Mouse (Mus musculus) frontal cortex, adult (tissue): ENCODE data around the gene Olfr493.

Experiments
- ATAC-seq: cut with Nextera tagmentation; 2 replicates; pipeline ENCODE4 v1.9.2; 2017; ENCODE audit warnings: mild to moderate bottlenecking, moderate library complexity, mixed read lengths; ENCODE audit not compliant: low TSS enrichment

The Olfr493 gene

GRCm38 (mm10) chr7:108346879-108347278 lies at the start of gene Olfr493:
Gene Olfr493 (minus strand): TSS chr7:108346979.
- ATAC-seq = no peak

GRCm38 (mm10) chr7:108392867-108393266 lies 46.1 kb upstream of the Olfr493 start, which contains the start of gene Olfr495:
Gene Olfr495 (plus strand): TSS chr7:108393167.
- no peak for ATAC-seq

GRCm38 (mm10) chr7:108365035-108365434 lies 18.3 kb upstream of the Olfr493 start, which contains the start of gene Olfr494:
Gene Olfr494 (plus strand): TSS chr7:108365335.
- no peak for ATAC-seq

- ATAC-seq = no peak
Observed at GRCm38 (mm10) chr7:108323574-108323973, 23.2 kb downstream of the Olfr493 start, which contains the start of gene Olfr492. Gene Olfr492 (minus strand): TSS chr7:108323674.

- ATAC-seq = no peak
Observed at GRCm38 (mm10) chr7:108313151-108313550, 33.6 kb downstream of the Olfr493 start, which contains the start of gene Olfr491. Gene Olfr491 (plus strand): TSS chr7:108313451.
